Mouse (Mus musculus) MEL (cell line): ENCODE measurements around the gene Senp1. TPM values are rescaled to one million over a fixed set of nuclear protein-coding genes. Genes with fewer than 3 reads are reported as not detected.

ENCODE experiments used
- DNase-seq: peaks from one replicate; pipeline ENCODE4 v3.0.0; 2011; ENCODE audit warnings: low read depth, low spot score
- H3K27ac ChIP-seq: 2 replicates; pipeline ENCODE4 v1.5.1; 2012; ENCODE audit warnings: low read depth, mild to moderate bottlenecking, control low read depth, low read length, moderate library complexity; ENCODE audit not compliant: control insufficient read depth
- H3K27me3 ChIP-seq, 2 experiments: fragments of 150-350 bp in 1 of 2; sonication (generic) in 1 of 2; 2 replicates each; pipeline ENCODE4 v1.6.1; 2012; ENCODE audit warnings: low read length in 2 of 2, mild to moderate bottlenecking in 2 of 2, improper control_type of control experiment in 1 of 2, moderate library complexity in 1 of 2; ENCODE audit not compliant: insufficient read depth in 2 of 2, control insufficient read depth in 1 of 2
- H3K36me3 ChIP-seq, 2 experiments: 2 replicates each; pipeline ENCODE4 v1.6.1; 2012 to 2014; ENCODE audit warnings: low read length in 2 of 2, improper control_type of control experiment in 1 of 2, inconsistent platforms in 1 of 2, mild to moderate bottlenecking in 1 of 2; ENCODE audit not compliant: insufficient read depth in 2 of 2, control insufficient read depth in 1 of 2
- H3K4me1 ChIP-seq, 2 experiments: fragments of 150-350 bp in 1 of 2; sonication (generic) in 1 of 2; 2 replicates each; pipeline ENCODE4 v1.6.1; 2012; ENCODE audit warnings: low read length in 2 of 2, improper control_type of control experiment in 1 of 2, mild to moderate bottlenecking in 1 of 2; ENCODE audit not compliant: insufficient read depth in 2 of 2, control insufficient read depth in 1 of 2
- H3K4me3 ChIP-seq, 2 experiments: fragments of 150-350 bp in 1 of 2; sonication (generic) in 1 of 2; 2 replicates each; pipeline ENCODE4 v1.5.1; 2012; ENCODE audit warnings: low read depth in 2 of 2, low read length in 2 of 2, mild to moderate bottlenecking in 2 of 2, moderate library complexity in 2 of 2, control low read depth in 1 of 2, improper control_type of control experiment in 1 of 2; ENCODE audit not compliant: control insufficient read depth in 1 of 2, insufficient read depth in 1 of 2
- H3K79me2 ChIP-seq: 2 replicates; pipeline ENCODE4 v1.6.1; 2012; ENCODE audit warnings: mild to moderate bottlenecking, low read length, moderate library complexity; ENCODE audit not compliant: control insufficient read depth, poor library complexity, insufficient read depth
- H3K9ac ChIP-seq: 2 replicates; pipeline ENCODE4 v1.6.1; 2012; ENCODE audit warnings: low read depth, mild to moderate bottlenecking, control low read depth, low read length, moderate library complexity; ENCODE audit not compliant: control insufficient read depth, poor library complexity, severe bottlenecking
- H3K9me3 ChIP-seq: fragments of 150-350 bp; sonication (generic); replicated peaks from 2 replicates; pipeline ENCODE4 v1.6.1; 2012; ENCODE audit warnings: mild to moderate bottlenecking, low read length, improper control_type of control experiment, moderate library complexity; ENCODE audit not compliant: insufficient read depth
- BHLHE40 ChIP-seq: IDR thresholded peaks from 2 replicates; pipeline ENCODE4 v1.6.1; 2012; ENCODE audit warnings: low read depth, mild to moderate bottlenecking, inconsistent platforms, low read length, improper control_type of control experiment, borderline replicate concordance
- CHD1 ChIP-seq: IDR thresholded peaks from 2 replicates; pipeline ENCODE4 v1.6.1; 2012; ENCODE audit warnings: low read depth, mild to moderate bottlenecking, inconsistent platforms, low read length, improper control_type of control experiment
- CHD2 ChIP-seq: IDR thresholded peaks from 2 replicates; pipeline ENCODE4 v1.6.1; 2011; ENCODE audit warnings: low read length, improper control_type of control experiment
- CTCF ChIP-seq, 3 experiments: IDR thresholded peaks in 2 of 3; conservative IDR thresholded peaks in 1 of 3; 2 replicates each; pipeline ENCODE4 v1.5.1; 2011 to 2012; ENCODE audit warnings: low read length in 3 of 3, low read depth in 2 of 3, mild to moderate bottlenecking in 2 of 3, improper control_type of control experiment in 1 of 3, inconsistent platforms in 1 of 3, mixed read lengths in 1 of 3, moderate library complexity in 1 of 3; ENCODE audit not compliant: control insufficient read depth in 1 of 3, insufficient read depth in 1 of 3, poor library complexity in 1 of 3, severe bottlenecking in 1 of 3
- EP300 ChIP-seq, 2 experiments: IDR thresholded peaks; 2 replicates each; pipeline ENCODE4 v1.6.1; 2011; ENCODE audit warnings: improper control_type of control experiment in 2 of 2, low read length in 2 of 2, low read depth in 1 of 2, mild to moderate bottlenecking in 1 of 2
- ETS1 ChIP-seq: IDR thresholded peaks from 2 replicates; pipeline ENCODE4 v1.6.1; 2012; ENCODE audit warnings: low read depth, mild to moderate bottlenecking, inconsistent platforms, low read length, improper control_type of control experiment, moderate library complexity
- GABPA ChIP-seq: IDR thresholded peaks from 2 replicates; pipeline ENCODE4 v1.6.1; 2012; ENCODE audit warnings: low read depth, mild to moderate bottlenecking, inconsistent platforms, low read length, improper control_type of control experiment, moderate library complexity
- GATA1 ChIP-seq: IDR thresholded peaks from 2 replicates; pipeline ENCODE4 v1.6.1; 2011; ENCODE audit warnings: low read depth, low read length, improper control_type of control experiment
- HCFC1 ChIP-seq: IDR thresholded peaks from 2 replicates; pipeline ENCODE4 v1.6.1; 2012; ENCODE audit warnings: low read depth, mild to moderate bottlenecking, inconsistent platforms, low read length, improper control_type of control experiment, moderate library complexity
- JUND ChIP-seq: IDR thresholded peaks from 2 replicates; pipeline ENCODE4 v1.6.1; 2011; ENCODE audit warnings: low read depth, mild to moderate bottlenecking, improper control_type of control experiment, low read length
- KAT2A ChIP-seq: conservative IDR thresholded peaks from 2 replicates; pipeline ENCODE4 v1.6.1; 2012; ENCODE audit warnings: low read depth, low read length, improper control_type of control experiment, inconsistent platforms
- MAFK ChIP-seq: IDR thresholded peaks from 2 replicates; pipeline ENCODE4 v1.6.1; 2011; ENCODE audit warnings: low read depth, mild to moderate bottlenecking, low read length, improper control_type of control experiment, borderline replicate concordance
- MAX ChIP-seq: IDR thresholded peaks from 2 replicates; pipeline ENCODE4 v1.6.1; 2011; ENCODE audit warnings: low read length, improper control_type of control experiment
- MAZ ChIP-seq: IDR thresholded peaks from 2 replicates; pipeline ENCODE4 v1.6.1; 2012; ENCODE audit warnings: low read depth, mild to moderate bottlenecking, inconsistent platforms, low read length, improper control_type of control experiment
- MEF2A ChIP-seq: IDR thresholded peaks from 2 replicates; pipeline ENCODE4 v1.6.1; 2014; ENCODE audit warnings: low read depth, mild to moderate bottlenecking, inconsistent platforms, low read length, improper control_type of control experiment; ENCODE audit not compliant: poor library complexity, insufficient replicate concordance, severe bottlenecking; ENCODE audit errors: extremely low read depth
- MXI1 ChIP-seq: IDR thresholded peaks from 2 replicates; pipeline ENCODE4 v1.6.1; 2011; ENCODE audit warnings: mild to moderate bottlenecking, low read depth, low read length, improper control_type of control experiment
- MYB ChIP-seq: IDR thresholded peaks from 2 replicates; pipeline ENCODE4 v1.6.1; 2011; ENCODE audit warnings: mild to moderate bottlenecking, low read depth, low read length, improper control_type of control experiment
- MYC ChIP-seq: IDR thresholded peaks from 2 replicates; pipeline ENCODE4 v1.6.1; 2011; ENCODE audit warnings: low read depth, mild to moderate bottlenecking, low read length, improper control_type of control experiment, moderate library complexity
- NELFE ChIP-seq: IDR thresholded peaks from 2 replicates; pipeline ENCODE4 v1.6.1; 2011; ENCODE audit warnings: low read depth, low read length, improper control_type of control experiment
- NRF1 ChIP-seq: IDR thresholded peaks from 2 replicates; pipeline ENCODE4 v1.6.1; 2014; ENCODE audit warnings: low read depth, mild to moderate bottlenecking, inconsistent platforms, low read length, improper control_type of control experiment, moderate library complexity; ENCODE audit not compliant: poor library complexity, insufficient read depth, severe bottlenecking
- POLR2AphosphoS2 ChIP-seq: IDR thresholded peaks from 2 replicates; pipeline ENCODE4 v1.6.1; 2011; ENCODE audit warnings: low read length, improper control_type of control experiment
- POLR2AphosphoS5 ChIP-seq: IDR thresholded peaks from 2 replicates; pipeline ENCODE4 v1.6.1; 2012; ENCODE audit warnings: low read depth, borderline replicate concordance, mild to moderate bottlenecking, inconsistent platforms, low read length, moderate library complexity, mixed read lengths
- RAD21 ChIP-seq: IDR thresholded peaks from 2 replicates; pipeline ENCODE4 v1.6.1; 2011; ENCODE audit warnings: mild to moderate bottlenecking, low read depth, low read length, improper control_type of control experiment
- SIN3A ChIP-seq: IDR thresholded peaks from 2 replicates; pipeline ENCODE4 v1.6.1; 2012; ENCODE audit warnings: low read length, improper control_type of control experiment, inconsistent platforms
- SMC3 ChIP-seq: IDR thresholded peaks from 2 replicates; pipeline ENCODE4 v1.6.1; 2011; ENCODE audit warnings: low read depth, low read length, improper control_type of control experiment
- TAL1 ChIP-seq: IDR thresholded peaks from 2 replicates; pipeline ENCODE4 v1.6.1; 2012; ENCODE audit warnings: mild to moderate bottlenecking, inconsistent platforms, low read length, moderate library complexity, mixed read lengths
- TBP ChIP-seq: IDR thresholded peaks from 2 replicates; pipeline ENCODE4 v1.8.0; 2011; ENCODE audit warnings: low read depth, low read length, improper control_type of control experiment
- TCF12 ChIP-seq: IDR thresholded peaks from 2 replicates; pipeline ENCODE4 v1.6.1; 2014; ENCODE audit warnings: low read depth, mild to moderate bottlenecking, inconsistent platforms, low read length, improper control_type of control experiment, moderate library complexity
- UBTF ChIP-seq: IDR thresholded peaks from 2 replicates; pipeline ENCODE4 v1.6.1; 2012; ENCODE audit warnings: low read depth, mild to moderate bottlenecking, inconsistent platforms, low read length, improper control_type of control experiment, moderate library complexity, borderline replicate concordance; ENCODE audit not compliant: insufficient read depth
- USF2 ChIP-seq, 2 experiments: IDR thresholded peaks; 2 replicates each; pipeline ENCODE4 v1.6.1; 2011 to 2012; ENCODE audit warnings: improper control_type of control experiment in 2 of 2, low read length in 2 of 2, borderline replicate concordance in 1 of 2, inconsistent platforms in 1 of 2, low read depth in 1 of 2, mild to moderate bottlenecking in 1 of 2; ENCODE audit not compliant: insufficient read depth in 1 of 2
- ZC3H11A ChIP-seq: IDR thresholded peaks from 2 replicates; pipeline ENCODE4 v1.6.1; 2012; ENCODE audit warnings: low read depth, mild to moderate bottlenecking, inconsistent platforms, low read length, improper control_type of control experiment
- ZKSCAN1 ChIP-seq: IDR thresholded peaks from 2 replicates; pipeline ENCODE4 v1.6.1; 2012; ENCODE audit warnings: low read depth, mild to moderate bottlenecking, inconsistent platforms, low read length, improper control_type of control experiment, moderate library complexity
- ZMIZ1 ChIP-seq: IDR thresholded peaks from 2 replicates; pipeline ENCODE4 v1.6.1; 2012; ENCODE audit warnings: low read depth, mild to moderate bottlenecking, inconsistent platforms, low read length, improper control_type of control experiment, moderate library complexity
- ZNF384 ChIP-seq: IDR thresholded peaks from 2 replicates; pipeline ENCODE4 v1.6.1; 2012; ENCODE audit warnings: low read depth, mild to moderate bottlenecking, inconsistent platforms, low read length, improper control_type of control experiment
- polyA plus RNA-seq, 2 experiments: library from polyadenylated mRNA; stranded (reverse) in 1 of 2; unstranded in 1 of 2; fragments of >175 nt in 1 of 2; fragments of >200 nt in 1 of 2; gene quantifications; 2 replicates each; pipeline versions ENCODE4 v1.2.1 to v1.2.4; 2012; ENCODE audit warnings: low replicate concordance in 2 of 2, low read depth in 1 of 2; ENCODE audit not compliant: insufficient read length in 2 of 2, insufficient read depth in 1 of 2, missing spikeins in 1 of 2
- total RNA-seq: library from RNA; depleted of rRNA; stranded (reverse); fragments of 300-350 nt; gene quantifications from 2 replicates; pipeline ENCODE4 v1.2.3, GENCODE M21; 2012; rRNA removed

Gene Senp1
- total RNA-seq, result 34.1 and 41.4 TPM in 2 replicates
- 10 to 100 TPM in 1 of 2 experiments, not detected in 1; 96.5 TPM for polyA plus RNA-seq

- H3K4me1 ChIP-seq, result peaks cover 22 to 25% of the 10 kb centered on the region in 2 experiments
- H3K79me2 ChIP-seq, result peaks cover 54% of the 10 kb centered on the region
- DNase-seq, result peak; percentile 99
- no peaks in the 10 kb centered on the region for H3K9me3 ChIP-seq
- no peaks in the 10 kb centered on the region for H3K27me3 ChIP-seq
- peak within 1 kb of the TSS; percentile 97 for H3K27ac ChIP-seq
- peak within 1 kb of the TSS; percentile 89 for H3K9ac ChIP-seq
- H3K36me3 ChIP-seq, result peaks cover 7 to 35% of the 10 kb centered on the region in 2 experiments
- H3K4me3 ChIP-seq, result peak within 1 kb of the TSS; percentile 82 to 83
- TF ChIP-seq GATA1 (no peak), TAL1 (no peak), JUND (no peak), CHD2 (peak; percentile 77), MXI1 (peak; percentile 68), ZKSCAN1 (no peak), GABPA (no peak), POLR2AphosphoS5 (no peak), UBTF (peak; percentile 95; the same call in 1 of the 2 replicates), BHLHE40 (no peak), CHD1 (no peak), SIN3A (peak; percentile 96), CTCF (IDR thresholded peaks at IDR 0.05 in 2 of 3, conservative IDR thresholded peaks at IDR 0.05 in 1 of 3; ENCODE audit: control insufficient read depth in 1 of 3, insufficient read depth in 1 of 3, low read depth in 2 of 3, low read length in 3 of 3, poor library complexity in 1 of 3, severe bottlenecking in 1 of 3) (no peak), TBP (peak; percentile 92), NRF1 (peak; percentile 84), MEF2A (no peak), MYC (no peak; the same call in 1 of the 2 replicates), MYB (peak; percentile 48), POLR2AphosphoS2 (peak; percentile 55; the same call in 1 of the 2 replicates), MAZ (peak; percentile 68; the same call in 1 of the 2 replicates), ETS1 (peak; percentile 42), EP300 (IDR thresholded peaks at IDR 0.05; ENCODE audit: low read depth in 1 of 2, low read length in 2 of 2) (no peak; a peak in 1 of 4 replicates), ZNF384 (peak; percentile 46; the same call in 1 of the 2 replicates), HCFC1 (peak; percentile 87), MAFK (no peak), RAD21 (no peak), NELFE (peak; percentile 93), TCF12 (peak; percentile 56; the same call in 1 of the 2 replicates), KAT2A (peak; percentile 67), ZMIZ1 (no peak; the same call in none of the 2 replicates), SMC3 (no peak), USF2 (IDR thresholded peaks at IDR 0.05; ENCODE audit: borderline replicate concordance in 1 of 2, insufficient read depth in 1 of 2, low read depth in 1 of 2, low read length in 2 of 2) (no peak), MAX (peak; percentile 81), ZC3H11A (no peak)
These were observed at the start of gene Senp1 for GRCm38 (mm10) chr15:98093121-98094011. Gene Senp1, minus strand, starts transcription at chr15:98093744.
